Mouse (Mus musculus): ENCODE measurements at regions not wholly inside any gene's neighbourhood (a gene's known extent, or its start where the extent isn't known, plus 50 kb on each side); places are given as distances from the start of the nearest gene placed in this dataset.
A peak's percentile ranks its signal among the peaks of the same experiment; 100 is the strongest.

DNA sequence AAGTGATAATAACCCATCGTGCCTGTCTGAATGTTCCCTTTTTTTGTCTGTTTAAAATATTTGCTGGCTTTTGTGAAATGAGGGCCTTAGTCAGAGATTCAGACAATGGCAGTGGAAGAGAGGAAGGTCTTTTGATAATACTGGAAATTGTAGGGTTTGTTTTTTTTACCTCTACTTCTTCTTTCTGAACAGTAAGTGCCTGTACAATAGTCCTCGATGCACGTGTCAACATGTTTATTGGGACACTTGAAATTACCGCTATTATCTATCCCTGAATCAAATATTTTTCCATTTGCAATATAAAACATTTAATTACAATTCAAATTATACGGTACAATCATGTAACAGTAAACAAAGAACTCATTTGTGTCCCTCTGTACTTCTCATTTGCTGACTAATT, 733.5 kb downstream of the Fam19a2 start:
- Histone ChIP-seq H3K4me3 (ENCODE audit: control insufficient read depth in 1 of 2, insufficient read depth in 1 of 2, low read depth in 2 of 2, low read length in 2 of 2) (no peak overlapping the region), H3K79me2 (ENCODE audit: control insufficient read depth, insufficient read depth, low read length, poor library complexity) (no peaks in the 10 kb centered on the region), H3K36me3 (ENCODE audit: control insufficient read depth in 1 of 2, insufficient read depth in 2 of 2, low read length in 2 of 2) (no peaks in the 10 kb centered on the region), H3K4me1 (ENCODE audit: control insufficient read depth in 1 of 2, insufficient read depth in 2 of 2, low read length in 2 of 2) (no peaks in the 10 kb centered on the region), H3K27ac (ENCODE audit: control insufficient read depth, low read depth, low read length) (no peak overlapping the region), H3K9me3 (replicated peaks; ENCODE audit: insufficient read depth, low read length) (no peaks in the 10 kb centered on the region), H3K9ac (ENCODE audit: control insufficient read depth, low read depth, low read length, poor library complexity, severe bottlenecking) (no peak overlapping the region), H3K27me3 (ENCODE audit: control insufficient read depth in 1 of 2, insufficient read depth in 2 of 2, low read length in 2 of 2) (no peaks in the 10 kb centered on the region)
- no peak for DNase-seq (ENCODE audit: low read depth, low spot score)
- no peak for TF ChIP-seq SIN3A (IDR thresholded peaks at IDR 0.05; ENCODE audit: low read length)
- TF ChIP-seq HCFC1 (IDR thresholded peaks at IDR 0.05; ENCODE audit: low read depth, low read length): no peak
- TF ChIP-seq TBP (IDR thresholded peaks at IDR 0.05; ENCODE audit: low read depth, low read length): no peak
- no peak for TF ChIP-seq UBTF (IDR thresholded peaks at IDR 0.05; ENCODE audit: borderline replicate concordance, insufficient read depth, low read depth, low read length)
- TF ChIP-seq GABPA (IDR thresholded peaks at IDR 0.05; ENCODE audit: low read depth, low read length): no peak
- no peak for TF ChIP-seq MEF2A (IDR thresholded peaks at IDR 0.05; ENCODE audit: extremely low read depth, insufficient replicate concordance, low read depth, low read length, poor library complexity, severe bottlenecking)
- TF ChIP-seq ETS1 (IDR thresholded peaks at IDR 0.05; ENCODE audit: low read depth, low read length): no peak
- TF ChIP-seq NRF1 (IDR thresholded peaks at IDR 0.05; ENCODE audit: insufficient read depth, low read depth, low read length, poor library complexity, severe bottlenecking): no peak

DNA sequence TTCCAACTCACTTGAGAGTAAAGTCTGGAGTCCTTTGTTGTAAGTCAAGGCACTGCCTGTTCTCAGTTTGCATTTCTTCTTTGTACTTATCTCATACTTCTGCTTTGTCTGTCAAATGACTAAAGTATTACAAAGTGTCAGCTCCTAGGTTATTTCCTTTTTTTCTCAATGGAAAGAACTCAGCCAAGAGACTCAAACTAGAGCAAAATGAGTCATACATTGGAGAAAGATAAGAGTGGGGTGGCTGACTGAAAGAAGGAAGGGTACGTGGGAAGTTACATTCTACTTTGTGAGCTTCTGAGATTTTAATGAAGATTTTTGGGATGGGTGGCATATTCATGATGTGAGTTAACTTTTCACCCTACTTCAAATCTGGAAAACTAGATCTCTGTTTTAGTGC, 735.2 kb downstream of the Fam19a2 start:
- Histone ChIP-seq H3K9me3 (replicated peaks; ENCODE audit: insufficient read depth, low read length) (no peaks in the 10 kb centered on the region), H3K4me3 (ENCODE audit: control insufficient read depth in 1 of 2, insufficient read depth in 1 of 2, low read depth in 2 of 2, low read length in 2 of 2) (no peak overlapping the region), H3K9ac (ENCODE audit: control insufficient read depth, low read depth, low read length, poor library complexity, severe bottlenecking) (no peak overlapping the region), H3K27ac (ENCODE audit: control insufficient read depth, low read depth, low read length) (no peak overlapping the region), H3K36me3 (ENCODE audit: control insufficient read depth in 1 of 2, insufficient read depth in 2 of 2, low read length in 2 of 2) (no peaks in the 10 kb centered on the region), H3K4me1 (ENCODE audit: control insufficient read depth in 1 of 2, insufficient read depth in 2 of 2, low read length in 2 of 2) (no peaks in the 10 kb centered on the region), H3K27me3 (ENCODE audit: control insufficient read depth in 1 of 2, insufficient read depth in 2 of 2, low read length in 2 of 2) (no peaks in the 10 kb centered on the region), H3K79me2 (ENCODE audit: control insufficient read depth, insufficient read depth, low read length, poor library complexity) (no peaks in the 10 kb centered on the region)
- peak; percentile 3 for DNase-seq (ENCODE audit: low read depth, low spot score)
- TF ChIP-seq TAL1 (IDR thresholded peaks at IDR 0.05; ENCODE audit: low read length): no peak
- no peak for TF ChIP-seq MAX (IDR thresholded peaks at IDR 0.05; ENCODE audit: low read length)
- no peak for TF ChIP-seq USF2 (IDR thresholded peaks at IDR 0.05; ENCODE audit: borderline replicate concordance in 1 of 2, insufficient read depth in 1 of 2, low read depth in 1 of 2, low read length in 2 of 2)
- TF ChIP-seq NELFE (IDR thresholded peaks at IDR 0.05; ENCODE audit: low read depth, low read length): no peak
- no peak for TF ChIP-seq UBTF (IDR thresholded peaks at IDR 0.05; ENCODE audit: borderline replicate concordance, insufficient read depth, low read depth, low read length)
- no peak for TF ChIP-seq TCF12 (IDR thresholded peaks at IDR 0.05; ENCODE audit: low read depth, low read length)
- TF ChIP-seq POLR2AphosphoS5 (IDR thresholded peaks at IDR 0.05; ENCODE audit: borderline replicate concordance, low read depth, low read length): no peak
- TF ChIP-seq JUND (IDR thresholded peaks at IDR 0.05; ENCODE audit: low read depth, low read length): no peak
- no peak for TF ChIP-seq MYC (IDR thresholded peaks at IDR 0.05; ENCODE audit: low read depth, low read length)
- TF ChIP-seq CTCF (IDR thresholded peaks at IDR 0.05 in 2 of 3, conservative IDR thresholded peaks at IDR 0.05 in 1 of 3; ENCODE audit: control insufficient read depth in 1 of 3, insufficient read depth in 1 of 3, low read depth in 2 of 3, low read length in 3 of 3, poor library complexity in 1 of 3, severe bottlenecking in 1 of 3): no peak
- no peak for TF ChIP-seq TBP (IDR thresholded peaks at IDR 0.05; ENCODE audit: low read depth, low read length)
